Mouse (Mus musculus): ENCODE measurements around the gene Itpr1. TPM values are rescaled to one million over a fixed set of nuclear protein-coding genes. Genes with fewer than 3 reads are reported as not detected.

Gene Itpr1
- polyA plus RNA-seq, 1 experiment = 37.7 TPM

- no peak for TF ChIP-seq POLR2A (IDR thresholded peaks at IDR 0.05; ENCODE audit: borderline replicate concordance, extremely low read depth, low read depth, low read length)
- no peak for TF ChIP-seq CTCF (IDR thresholded peaks at IDR 0.05; ENCODE audit: insufficient read depth, low read length)
- Histone ChIP-seq H3K4me3 (replicated peaks; ENCODE audit: extremely low read depth, low read depth, low read length) (no peak overlapping the region), H3K4me1 (ENCODE audit: control insufficient read depth, insufficient read depth, low read length) (peaks cover 3% of the 10 kb centered on the region; the same call in 1 of the 2 replicates)
- 89% methylated on average over 10 of the region's 10 CpGs for WGBS
- DNase-seq = no peak
Observed at GRCm38 (mm10) chr6:108524617-108525010, 311.7 kb downstream of the Itpr1 start.

- H3K4me3 ChIP-seq (replicated peaks; ENCODE audit: extremely low read depth, low read depth, low read length) = no peak overlapping the region
- TF ChIP-seq POLR2A (IDR thresholded peaks at IDR 0.05; ENCODE audit: borderline replicate concordance, extremely low read depth, low read depth, low read length) (no peak), CTCF (IDR thresholded peaks at IDR 0.05; ENCODE audit: insufficient read depth, low read length) (no peak)
- no peak for DNase-seq
- 75% methylated on average over 3 of the region's 3 CpGs for WGBS
- H3K4me1 ChIP-seq (ENCODE audit: control insufficient read depth, insufficient read depth, low read length) = peaks cover 15% of the 10 kb centered on the region
Observed at GRCm38 (mm10) chr6:108527560-108527959, 314.7 kb downstream of the Itpr1 start.

GRCm38 (mm10) chr6:108527993-108528392 is 315.1 kb downstream of the Itpr1 start:
- no peak for DNase-seq
- Histone ChIP-seq H3K4me1 (ENCODE audit: control insufficient read depth, insufficient read depth, low read length) (peaks cover 17% of the 10 kb centered on the region), H3K4me3 (replicated peaks; ENCODE audit: extremely low read depth, low read depth, low read length) (no peak overlapping the region)
- no peak for TF ChIP-seq POLR2A (IDR thresholded peaks at IDR 0.05; ENCODE audit: borderline replicate concordance, extremely low read depth, low read depth, low read length)
- no peak for TF ChIP-seq CTCF (IDR thresholded peaks at IDR 0.05; ENCODE audit: insufficient read depth, low read length)

- DNase-seq = no peak
- H3K4me3 ChIP-seq (replicated peaks; ENCODE audit: extremely low read depth, low read depth, low read length) = no peak overlapping the region
- H3K4me1 ChIP-seq (ENCODE audit: control insufficient read depth, insufficient read depth, low read length) = peaks cover 17% of the 10 kb centered on the region
- TF ChIP-seq CTCF (IDR thresholded peaks at IDR 0.05; ENCODE audit: insufficient read depth, low read length) (no peak), POLR2A (IDR thresholded peaks at IDR 0.05; ENCODE audit: borderline replicate concordance, extremely low read depth, low read depth, low read length) (no peak)
- 90% methylated on average over 3 of the region's 3 CpGs for WGBS
Observed at GRCm38 (mm10) chr6:108529150-108529549, 316.3 kb downstream of the Itpr1 start.

GRCm38 (mm10) chr6:108530781-108531323 is 318.0 kb downstream of the Itpr1 start:
- no peak overlapping the region for H3K4me3 ChIP-seq (replicated peaks; ENCODE audit: extremely low read depth, low read depth, low read length)
- WGBS = 67% methylated on average over 6 of the region's 6 CpGs
- H3K4me1 ChIP-seq (ENCODE audit: control insufficient read depth, insufficient read depth, low read length) = peaks cover 21% of the 10 kb centered on the region
- no peak for TF ChIP-seq POLR2A (IDR thresholded peaks at IDR 0.05; ENCODE audit: borderline replicate concordance, extremely low read depth, low read depth, low read length)
- no peak for TF ChIP-seq CTCF (IDR thresholded peaks at IDR 0.05; ENCODE audit: insufficient read depth, low read length)
- no peak for DNase-seq

GRCm38 (mm10) chr6:108531324-108532311 is 318.7 kb downstream of the Itpr1 start:
- peak; percentile 52 for DNase-seq

GRCm38 (mm10) chr6:108532486-108533179 is 319.7 kb downstream of the Itpr1 start:
- Histone ChIP-seq H3K4me1 (ENCODE audit: control insufficient read depth, insufficient read depth, low read length) (peaks cover 29% of the 10 kb centered on the region), H3K4me3 (replicated peaks; ENCODE audit: extremely low read depth, low read depth, low read length) (no peak overlapping the region)
- TF ChIP-seq CTCF (IDR thresholded peaks at IDR 0.05; ENCODE audit: insufficient read depth, low read length) = no peak
- no peak for TF ChIP-seq POLR2A (IDR thresholded peaks at IDR 0.05; ENCODE audit: borderline replicate concordance, extremely low read depth, low read depth, low read length)
- 48% methylated on average over 10 of the region's 10 CpGs for WGBS
- peak; percentile 50 for DNase-seq

More at GRCm38 (mm10) chr6:108531324-108532311, 318.7 kb downstream of the Itpr1 start:
- Histone ChIP-seq H3K4me3 (replicated peaks; ENCODE audit: extremely low read depth, low read depth, low read length) (no peak overlapping the region), H3K4me1 (ENCODE audit: control insufficient read depth, insufficient read depth, low read length) (peaks cover 26% of the 10 kb centered on the region)
- TF ChIP-seq POLR2A (IDR thresholded peaks at IDR 0.05; ENCODE audit: borderline replicate concordance, extremely low read depth, low read depth, low read length) (no peak), CTCF (IDR thresholded peaks at IDR 0.05; ENCODE audit: insufficient read depth, low read length) (no peak)
- 34% methylated on average over 12 of the region's 12 CpGs for WGBS

- H3K4me3 ChIP-seq (replicated peaks; ENCODE audit: extremely low read depth, low read depth, low read length) = no peak overlapping the region
- 73% methylated on average over 5 of the region's 5 CpGs for WGBS
- peaks cover 25% of the 10 kb centered on the region for H3K4me1 ChIP-seq (ENCODE audit: control insufficient read depth, insufficient read depth, low read length)
- TF ChIP-seq CTCF (IDR thresholded peaks at IDR 0.05; ENCODE audit: insufficient read depth, low read length) (no peak), POLR2A (IDR thresholded peaks at IDR 0.05; ENCODE audit: borderline replicate concordance, extremely low read depth, low read depth, low read length) (no peak)
- DNase-seq = no peak
Observed at GRCm38 (mm10) chr6:108534139-108534538, 321.2 kb downstream of the Itpr1 start.

GRCm38 (mm10) chr6:108534596-108534995 is 321.7 kb downstream of the Itpr1 start:
- peaks cover 25% of the 10 kb centered on the region for H3K4me1 ChIP-seq (ENCODE audit: control insufficient read depth, insufficient read depth, low read length)
- TF ChIP-seq CTCF (IDR thresholded peaks at IDR 0.05; ENCODE audit: insufficient read depth, low read length) (no peak), POLR2A (IDR thresholded peaks at IDR 0.05; ENCODE audit: borderline replicate concordance, extremely low read depth, low read depth, low read length) (no peak)
- DNase-seq = no peak
- no peak overlapping the region for H3K4me3 ChIP-seq (replicated peaks; ENCODE audit: extremely low read depth, low read depth, low read length)
- WGBS = 49% methylated on average over 6 of the region's 6 CpGs

Measured in lung, adult 2 months (tissue).